Mouse (Mus musculus) C2C12 (cell line): ENCODE measurements around the gene Elovl4. TPM values are rescaled to one million over a fixed set of nuclear protein-coding genes. Genes with fewer than 3 reads are reported as not detected.

Experiments
- H3K27me3 ChIP-seq: one replicate; pipeline ENCODE4 v1.6.1; 2011; ENCODE audit not compliant: control insufficient read depth, insufficient read depth, insufficient read length
- H3K36me3 ChIP-seq: one replicate; pipeline ENCODE4 v1.6.1; 2011; ENCODE audit not compliant: control insufficient read depth, insufficient read depth
- H3K4me3 ChIP-seq: one replicate; pipeline ENCODE4 v1.5.1; 2011; ENCODE audit warnings: mild to moderate bottlenecking, control low read depth; ENCODE audit not compliant: poor library complexity, insufficient read depth, severe bottlenecking
- H3K79me2 ChIP-seq: one replicate; pipeline ENCODE4 v1.6.1; 2011; ENCODE audit not compliant: control insufficient read depth, insufficient read depth
- H3K79me3 ChIP-seq: one replicate; pipeline ENCODE4 v1.6.1; 2011; ENCODE audit warnings: low read depth, control low read depth
- H3ac ChIP-seq: one replicate; pipeline ENCODE3; 2011; ENCODE audit warnings: low read depth; ENCODE audit not compliant: control insufficient read depth, insufficient read length
- CEBPB ChIP-seq: IDR thresholded peaks from one replicate; pipeline ENCODE4 v1.6.1; 2011; ENCODE audit warnings: low read depth, mild to moderate bottlenecking, control low read depth, moderate library complexity
- CTCF ChIP-seq: IDR thresholded peaks from one replicate; pipeline ENCODE4 v1.5.1; 2011; ENCODE audit not compliant: control insufficient read depth, insufficient read depth, insufficient read length
- FOSL1 ChIP-seq: IDR thresholded peaks from one replicate; pipeline ENCODE4 v1.8.0; 2011; ENCODE audit warnings: mild to moderate bottlenecking, low read length; ENCODE audit not compliant: poor library complexity, insufficient read depth, severe bottlenecking
- MAX ChIP-seq: IDR thresholded peaks from one replicate; pipeline ENCODE4 v1.6.1; 2011; ENCODE audit warnings: mild to moderate bottlenecking, control low read depth
- MYOD1 ChIP-seq: IDR thresholded peaks from one replicate; pipeline ENCODE4 v1.6.1; 2011; ENCODE audit warnings: low read depth; ENCODE audit not compliant: control insufficient read depth, insufficient read length
- MYOG ChIP-seq: IDR thresholded peaks from one replicate; pipeline ENCODE4 v1.6.1; 2011; ENCODE audit not compliant: control insufficient read depth, insufficient read length; ENCODE audit errors: extremely low read depth
- USF1 ChIP-seq: IDR thresholded peaks from one replicate; pipeline ENCODE4 v1.6.1; 2011; ENCODE audit warnings: low read depth, mild to moderate bottlenecking, control low read depth, moderate library complexity
- polyA plus RNA-seq: library from polyadenylated mRNA; unstranded; fragments of >200 nt; fragmentation: generic; extraction: Trizol; gene quantifications from one replicate; pipeline ENCODE4 v1.2.1, GENCODE M21; 2012; ENCODE audit warnings: missing spikeins

Gene Elovl4
- polyA plus RNA-seq, 1 experiment = 5.1 TPM

DNA sequence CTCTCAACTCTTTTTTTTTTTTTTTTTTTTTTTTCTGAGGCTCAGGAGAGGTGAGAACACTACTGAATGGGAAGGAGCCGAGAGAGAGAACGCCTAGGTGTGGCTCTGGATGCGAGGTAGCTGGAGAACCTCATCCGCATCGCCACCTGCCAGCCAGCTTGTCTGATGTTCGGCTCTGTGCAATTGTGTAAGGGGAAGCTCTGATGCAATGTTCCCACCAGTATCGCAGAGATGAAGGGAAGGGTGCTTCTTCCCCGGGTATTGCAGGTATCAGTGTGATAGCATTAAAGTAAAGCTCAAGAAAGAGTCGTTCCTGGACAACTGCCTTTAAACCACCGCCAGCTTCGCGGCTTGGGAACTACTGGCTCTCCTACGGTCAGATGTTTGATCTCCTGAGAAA is 1.7 kb downstream of the Elovl4 start:
- no peaks in the 10 kb centered on the region for H3K79me2 ChIP-seq
- H3K27me3 ChIP-seq = no peaks in the 10 kb centered on the region
- H3K36me3 ChIP-seq = no peaks in the 10 kb centered on the region
- TF ChIP-seq CTCF = no peak
- TF ChIP-seq FOSL1 = no peak
- TF ChIP-seq CEBPB = no peak
- no peak for TF ChIP-seq MYOD1
- TF ChIP-seq MAX = no peak
- no peak for TF ChIP-seq MYOG
- no peak for TF ChIP-seq USF1
- H3K79me3 ChIP-seq = no peaks in the 10 kb centered on the region
- H3ac ChIP-seq = no peak overlapping the region
- H3K4me3 ChIP-seq = no peak overlapping the region

DNA sequence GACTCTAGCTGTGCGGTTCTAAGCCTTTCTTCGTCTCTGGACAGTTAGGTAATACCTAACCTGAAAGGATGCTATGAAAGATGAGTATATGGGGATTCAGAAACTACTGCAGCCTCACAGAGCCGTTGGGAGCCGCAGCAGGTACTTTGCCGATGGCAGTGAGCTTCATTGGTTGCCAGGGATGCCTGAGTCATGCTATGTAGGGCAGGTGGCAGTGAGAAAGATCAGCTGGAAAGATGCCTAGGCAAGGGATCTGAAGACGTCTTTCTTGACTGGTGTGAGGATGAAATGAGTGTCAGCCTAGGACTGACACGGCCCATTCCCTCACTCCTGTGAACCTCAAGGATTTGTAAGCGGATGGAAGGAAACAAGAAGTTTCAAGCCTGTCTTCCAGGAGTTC is 8.2 kb downstream of the Elovl4 start:
- H3ac ChIP-seq = no peak overlapping the region
- no peaks in the 10 kb centered on the region for H3K79me3 ChIP-seq
- no peak overlapping the region for H3K4me3 ChIP-seq
- H3K79me2 ChIP-seq = no peaks in the 10 kb centered on the region
- TF ChIP-seq MAX = no peak
- no peaks in the 10 kb centered on the region for H3K27me3 ChIP-seq
- no peaks in the 10 kb centered on the region for H3K36me3 ChIP-seq

GRCm38 (mm10) chr9:83796875-83797274 is 9.2 kb downstream of the Elovl4 start:
- H3K4me3 ChIP-seq = no peak overlapping the region
- H3K79me2 ChIP-seq = no peaks in the 10 kb centered on the region
- H3K36me3 ChIP-seq = no peaks in the 10 kb centered on the region
- TF ChIP-seq CEBPB (no peak), MYOD1 (no peak)
- no peaks in the 10 kb centered on the region for H3K27me3 ChIP-seq
- H3ac ChIP-seq = no peak overlapping the region
- H3K79me3 ChIP-seq = no peaks in the 10 kb centered on the region

DNA sequence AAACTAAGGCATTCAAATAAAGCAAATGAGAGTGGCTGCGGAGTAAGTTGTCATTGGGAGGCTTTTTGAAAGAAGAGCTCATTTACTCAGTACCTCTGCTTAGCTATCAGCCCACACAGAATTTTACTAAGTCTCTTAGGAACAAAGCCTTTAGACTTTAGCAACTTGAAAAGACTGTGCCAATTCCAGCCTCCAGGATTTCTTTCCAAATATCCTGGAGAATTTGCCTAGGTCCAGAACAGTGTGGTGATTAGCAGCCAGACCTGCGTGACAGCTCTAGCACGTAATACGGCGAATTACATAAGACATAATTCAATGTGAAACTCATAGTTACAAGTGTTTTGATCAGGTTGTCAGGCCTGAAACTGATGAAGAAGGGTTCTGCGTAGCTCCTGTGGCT is 16.8 kb downstream of the Elovl4 start:
- no peak overlapping the region for H3K4me3 ChIP-seq
- H3K79me3 ChIP-seq = no peaks in the 10 kb centered on the region
- no peak for TF ChIP-seq CTCF
- TF ChIP-seq USF1 = no peak
- no peak for TF ChIP-seq MYOG
- TF ChIP-seq MYOD1 = no peak
- no peak for TF ChIP-seq FOSL1
- no peak for TF ChIP-seq MAX
- no peak for TF ChIP-seq CEBPB
- no peaks in the 10 kb centered on the region for H3K27me3 ChIP-seq
- no peaks in the 10 kb centered on the region for H3K79me2 ChIP-seq
- no peak overlapping the region for H3ac ChIP-seq
- H3K36me3 ChIP-seq = no peaks in the 10 kb centered on the region

GRCm38 (mm10) chr9:83785501-83785900 is 20.6 kb downstream of the Elovl4 start:
- Histone ChIP-seq H3ac (no peak overlapping the region), H3K27me3 (no peaks in the 10 kb centered on the region), H3K4me3 (no peak overlapping the region), H3K36me3 (no peaks in the 10 kb centered on the region), H3K79me3 (no peaks in the 10 kb centered on the region), H3K79me2 (no peaks in the 10 kb centered on the region)
- TF ChIP-seq USF1 (no peak), MYOG (no peak)

GRCm38 (mm10) chr9:83778317-83778960 is 27.6 kb downstream of the Elovl4 start:
- Histone ChIP-seq H3K4me3 (no peak overlapping the region), H3K27me3 (no peaks in the 10 kb centered on the region), H3ac (no peak overlapping the region), H3K79me2 (no peaks in the 10 kb centered on the region), H3K79me3 (no peaks in the 10 kb centered on the region), H3K36me3 (no peaks in the 10 kb centered on the region)
- TF ChIP-seq USF1 = no peak
- TF ChIP-seq CEBPB = no peak
- no peak for TF ChIP-seq MYOG
- TF ChIP-seq CTCF = no peak
- no peak for TF ChIP-seq MYOD1
- TF ChIP-seq FOSL1 = no peak
- no peak for TF ChIP-seq MAX

- H3K79me2 ChIP-seq = no peaks in the 10 kb centered on the region
- no peaks in the 10 kb centered on the region for H3K79me3 ChIP-seq
- no peak overlapping the region for H3K4me3 ChIP-seq
- no peak overlapping the region for H3ac ChIP-seq
- H3K36me3 ChIP-seq = no peaks in the 10 kb centered on the region
- H3K27me3 ChIP-seq = no peaks in the 10 kb centered on the region
- TF ChIP-seq USF1 = no peak
- no peak for TF ChIP-seq MYOG
- TF ChIP-seq CEBPB = no peak
- no peak for TF ChIP-seq CTCF
- no peak for TF ChIP-seq FOSL1
- TF ChIP-seq MAX = no peak
- no peak for TF ChIP-seq MYOD1
These were observed 44.8 kb downstream of the Elovl4 start for GRCm38 (mm10) chr9:83761318-83761717.
